Mouse (Mus musculus): ENCODE measurements around the gene Arhgef25.

Arhgef25 gene

DNA sequence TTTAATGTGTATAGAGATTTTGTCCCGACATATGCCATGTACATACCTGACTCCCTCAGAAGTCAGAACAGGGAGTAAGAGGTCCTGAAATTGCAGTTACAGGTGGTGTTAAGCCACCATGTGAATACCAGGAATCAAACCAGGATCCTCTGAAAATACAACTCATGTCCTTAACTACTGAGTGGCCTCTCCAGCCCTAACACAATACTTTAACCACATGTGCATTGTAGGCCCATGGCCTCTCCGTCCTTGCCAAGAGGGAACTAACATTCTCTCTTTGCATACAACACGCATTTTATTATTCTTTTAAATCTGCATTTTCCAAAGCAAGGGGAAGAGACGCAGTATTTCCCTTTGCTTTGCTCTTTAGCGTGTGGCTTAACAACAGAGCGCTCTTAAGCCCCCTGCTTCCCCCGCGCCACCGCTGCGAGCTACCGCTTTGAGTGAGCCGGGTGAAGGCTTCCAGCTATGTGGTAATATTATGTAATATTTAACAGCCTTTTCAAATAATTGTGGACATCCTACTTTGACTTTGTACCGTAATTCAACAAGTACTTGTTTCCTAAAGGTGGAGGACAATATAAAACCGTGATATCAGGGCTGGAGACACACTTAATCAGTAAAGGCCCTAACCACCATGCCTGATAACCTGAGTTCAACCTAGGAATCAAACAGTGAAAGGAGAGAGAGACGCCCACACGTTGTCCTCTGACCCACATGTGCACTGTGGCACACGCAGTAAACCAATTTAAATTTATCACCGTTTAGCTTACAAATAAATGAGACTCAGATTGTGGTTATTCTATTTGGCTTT lies 51.3 kb downstream of the Arhgef25 start:
- no peak for DNase-seq (ENCODE audit: low spot score)

GRCm38 (mm10) chr10:127137896-127138295 lies 52.0 kb downstream of the Arhgef25 start:
- DNase-seq (ENCODE audit: low spot score) = no peak

DNA sequence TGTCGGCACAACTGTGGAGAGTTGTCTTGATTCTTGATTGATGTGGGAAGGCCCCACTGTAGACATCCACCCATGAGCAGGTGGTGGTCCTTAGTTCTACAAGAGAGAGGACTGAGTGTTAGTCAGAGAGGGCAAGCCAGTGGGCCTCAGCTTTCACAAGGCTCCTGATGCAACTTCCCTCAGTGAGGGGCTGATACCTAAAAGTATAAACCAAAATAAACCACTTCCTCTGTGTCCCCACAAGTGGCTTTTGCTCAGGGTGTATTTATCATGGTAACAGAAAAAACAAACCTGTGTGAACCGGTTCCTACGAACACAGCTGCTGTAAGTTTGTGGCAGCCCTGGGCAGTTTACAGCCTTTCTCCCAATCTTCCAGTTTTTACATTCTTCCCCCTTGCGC lies 53.4 kb downstream of the Arhgef25 start:
- DNase-seq (ENCODE audit: low spot score) = no peak

- no peak for DNase-seq (ENCODE audit: low spot score)
These were observed 54.6 kb downstream of the Arhgef25 start for GRCm38 (mm10) chr10:127135118-127135836.

DNA sequence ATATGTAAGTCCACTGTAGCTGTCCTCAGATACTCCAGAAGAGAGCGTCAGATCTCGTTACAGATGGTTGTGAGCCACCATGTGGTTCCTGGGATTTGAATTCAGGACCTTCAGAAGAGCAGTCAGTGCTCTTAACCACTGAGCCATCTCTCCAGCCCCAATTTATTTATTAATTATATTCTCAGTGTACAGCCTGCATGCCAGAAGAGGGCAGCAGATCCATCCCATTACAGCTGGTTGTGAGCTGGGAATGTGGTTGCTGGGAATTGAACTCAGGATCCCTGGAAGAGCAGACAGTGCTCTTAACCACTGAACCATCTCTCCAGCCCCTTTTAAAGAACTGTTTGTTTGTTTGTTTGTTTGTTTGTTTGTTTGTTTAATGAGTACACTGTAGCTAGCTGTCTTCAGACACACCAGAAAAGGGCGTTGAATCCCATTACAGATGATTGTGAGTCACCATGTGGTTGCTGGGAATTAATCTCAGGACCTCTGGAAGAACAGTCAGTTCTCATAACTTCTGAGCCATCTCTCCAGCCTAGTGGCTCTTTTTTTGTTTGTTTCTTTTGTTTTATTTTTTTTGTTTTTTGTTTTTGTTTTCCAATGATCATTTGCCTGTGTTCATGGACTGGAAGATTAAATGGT lies 55.4 kb downstream of the Arhgef25 start:
- peak; percentile 47 for DNase-seq (ENCODE audit: low spot score)

Data from adipocyte (in vitro differentiated cells).